Mouse (Mus musculus): Measurements from ENCODE around the gene Gna13. TPM values are rescaled to one million over a fixed set of nuclear protein-coding genes. Genes with fewer than 3 reads are reported as not detected.
A peak's percentile ranks its signal among the peaks of the same experiment; 100 is the strongest.

Gna13 gene
- polyA plus RNA-seq, 1 experiment = 22.0 TPM

DNA sequence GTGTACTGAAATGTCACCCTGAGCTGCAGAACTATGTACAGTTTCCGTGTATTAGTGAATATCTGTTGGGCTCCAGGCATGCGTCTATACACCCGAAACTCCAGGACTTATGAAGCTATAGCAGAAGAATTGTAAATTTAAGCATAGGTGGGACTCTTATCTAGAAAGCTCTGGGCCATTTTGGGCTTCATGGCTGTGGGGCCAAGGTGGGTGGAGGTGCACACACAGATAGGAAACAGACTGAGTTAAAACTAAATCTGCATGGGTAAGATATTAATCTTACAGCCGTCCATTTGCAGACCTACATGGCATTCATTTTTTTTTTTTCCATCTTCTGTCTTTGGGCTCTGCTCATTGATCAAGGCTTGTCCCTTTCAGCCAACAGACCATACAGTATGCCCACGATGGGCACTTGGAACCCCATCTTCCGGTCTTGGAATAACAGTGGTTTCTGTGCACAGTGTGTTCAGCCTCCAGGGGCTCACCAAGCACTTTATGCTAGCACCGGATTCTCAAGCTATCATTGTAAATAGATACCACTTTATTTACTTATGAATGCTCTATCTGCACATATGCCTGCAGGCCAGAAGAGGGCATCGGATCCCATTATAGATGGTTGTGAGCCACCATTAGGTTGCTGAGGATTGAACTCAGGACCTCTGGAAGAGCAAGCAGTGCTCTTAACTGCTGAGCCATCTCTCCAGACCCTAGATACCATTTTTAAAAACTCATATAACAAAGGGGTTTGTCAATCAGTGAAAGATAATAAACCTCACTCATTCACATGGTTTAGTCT is 81.0 kb downstream of the Gna13 start:
- no peak for DNase-seq (ENCODE audit: low read depth in 1 of 2, low spot score in 2 of 2)
- H3K4me3 ChIP-seq (ENCODE audit: extremely low read depth, insufficient read depth, insufficient read length) = no peak overlapping the region
- WGBS = 90% methylated on average over 8 of the region's 8 CpGs
- no peaks in the 10 kb centered on the region for H3K27me3 ChIP-seq (ENCODE audit: control insufficient read depth, insufficient read depth, low read length)
- peaks cover 8% of the 10 kb centered on the region; the same call in 1 of the 2 replicates for H3K4me1 ChIP-seq (ENCODE audit: control insufficient read depth, insufficient read depth, insufficient read length)
- no peaks in the 10 kb centered on the region for H3K36me3 ChIP-seq (ENCODE audit: control insufficient read depth, insufficient read depth, low read length)
- TF ChIP-seq CTCF (IDR thresholded peaks at IDR 0.05; ENCODE audit: extremely low read depth, insufficient read depth, insufficient read length, insufficient replicate concordance) = no peak
- TF ChIP-seq POLR2A (IDR thresholded peaks at IDR 0.05; ENCODE audit: low read depth, low read length) = no peak
- H3K27ac ChIP-seq (ENCODE audit: insufficient read depth, low read length) = no peak overlapping the region

DNA sequence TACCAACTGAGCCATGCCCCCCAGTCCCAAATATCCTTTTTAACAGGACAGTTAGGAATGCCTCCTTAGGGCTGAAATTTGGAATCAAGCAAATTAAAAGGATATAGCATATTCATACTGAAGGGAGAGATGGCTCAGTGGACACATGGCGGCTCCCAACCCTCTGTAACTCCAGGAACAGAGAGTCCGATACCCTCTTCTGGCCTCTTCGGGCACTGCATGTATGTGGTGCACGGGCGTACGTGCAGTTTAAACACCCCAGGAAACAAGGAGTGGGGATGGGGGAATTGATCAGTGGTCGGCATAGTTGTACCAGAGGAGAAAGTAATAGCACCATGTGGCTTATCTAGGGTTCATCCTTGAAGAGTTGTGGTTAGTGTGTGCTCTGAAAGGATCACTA is 82.0 kb downstream of the Gna13 start:
- Histone ChIP-seq H3K36me3 (ENCODE audit: control insufficient read depth, insufficient read depth, low read length) (0 out of 2 replicates have a peak, but pooled peaks cover 1% of the 10 kb centered on the region), H3K4me1 (ENCODE audit: control insufficient read depth, insufficient read depth, insufficient read length) (peaks cover 3% of the 10 kb centered on the region; the same call in 1 of the 2 replicates), H3K4me3 (ENCODE audit: extremely low read depth, insufficient read depth, insufficient read length) (no peak overlapping the region), H3K27me3 (ENCODE audit: control insufficient read depth, insufficient read depth, low read length) (no peaks in the 10 kb centered on the region), H3K27ac (ENCODE audit: insufficient read depth, low read length) (no peak overlapping the region)
- TF ChIP-seq POLR2A (IDR thresholded peaks at IDR 0.05; ENCODE audit: low read depth, low read length) (no peak), CTCF (IDR thresholded peaks at IDR 0.05; ENCODE audit: extremely low read depth, insufficient read depth, insufficient read length, insufficient replicate concordance) (peak; percentile 16; the same call in 1 of the 2 replicates)
- DNase-seq (ENCODE audit: low read depth in 1 of 2, low spot score in 2 of 2) = peak in 1 of 2 experiments; percentile 26
- WGBS = 66% methylated on average over 7 of the region's 7 CpGs

DNA sequence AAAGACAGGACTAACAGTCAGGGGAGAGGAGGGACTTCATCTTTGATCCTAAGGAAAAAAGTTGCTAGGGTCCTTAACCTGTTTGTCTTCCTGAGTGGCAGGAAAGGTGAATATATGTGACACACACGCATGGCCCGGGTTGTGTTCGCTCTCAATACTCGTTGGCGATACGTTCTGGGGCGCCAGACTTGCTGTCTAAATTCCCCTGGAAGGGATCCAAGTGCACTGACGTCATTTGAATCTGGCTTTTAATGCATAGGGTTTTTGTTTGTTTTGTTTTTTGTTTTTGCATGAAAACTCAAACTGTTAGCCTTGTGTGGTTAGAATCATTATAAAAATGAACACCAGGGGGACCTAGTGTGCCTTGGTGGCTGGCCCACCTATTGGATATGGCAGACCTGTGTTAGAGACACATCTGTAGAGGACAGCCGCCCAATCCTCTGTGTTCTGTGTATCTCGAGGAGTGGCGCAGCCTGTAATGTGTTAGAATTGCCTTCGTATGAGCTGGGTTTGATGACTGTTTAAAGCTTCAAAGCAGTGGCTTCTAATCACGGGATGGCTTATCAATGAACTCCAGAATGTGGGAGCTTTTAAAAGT is 82.9 kb downstream of the Gna13 start:
- TF ChIP-seq CTCF (IDR thresholded peaks at IDR 0.05; ENCODE audit: extremely low read depth, insufficient read depth, insufficient read length, insufficient replicate concordance) (peak; percentile 43; the same call in 1 of the 2 replicates), POLR2A (IDR thresholded peaks at IDR 0.05; ENCODE audit: low read depth, low read length) (no peak)
- WGBS = 57% methylated on average over 13 of the region's 13 CpGs
- Histone ChIP-seq H3K36me3 (ENCODE audit: control insufficient read depth, insufficient read depth, low read length) (0 out of 2 replicates have a peak, but pooled peaks cover 1% of the 10 kb centered on the region), H3K27me3 (ENCODE audit: control insufficient read depth, insufficient read depth, low read length) (no peaks in the 10 kb centered on the region), H3K27ac (ENCODE audit: insufficient read depth, low read length) (no peak overlapping the region), H3K4me1 (ENCODE audit: control insufficient read depth, insufficient read depth, insufficient read length) (peaks cover 2% of the 10 kb centered on the region; the same call in 1 of the 2 replicates), H3K4me3 (ENCODE audit: extremely low read depth, insufficient read depth, insufficient read length) (no peak overlapping the region)
- DNase-seq (ENCODE audit: low read depth in 1 of 2, low spot score in 2 of 2) = no peak

Other genes starting within 250 kb of the Gna13 start
- not detected in 2 replicates for gene E030025P04Rik, start 218.5 kb upstream of the Gna13 start, polyA plus RNA-seq (2012; rRNA removed)
- gene Rgs9, start 64.7 kb upstream of the Gna13 start, polyA plus RNA-seq (2012; rRNA removed) = 1.8 and 2.0 TPM in 2 replicates
- not detected in 2 replicates for gene 9930022D16Rik, start 51.1 kb downstream of the Gna13 start, polyA plus RNA-seq (2012; rRNA removed)
- gene Amz2, start 63.1 kb downstream of the Gna13 start, polyA plus RNA-seq (2012; rRNA removed) = 14.4 and 16.5 TPM in 2 replicates
- 4.1 and 5.1 TPM in 2 replicates for gene Arsg, start 110.5 kb downstream of the Gna13 start, polyA plus RNA-seq (2012; rRNA removed)
- gene Slc16a6, start 110.8 kb downstream of the Gna13 start, polyA plus RNA-seq (2012; rRNA removed) = 7.4 and 9.8 TPM in 2 replicates
- gene Wipi1, start 249.1 kb downstream of the Gna13 start, polyA plus RNA-seq (2012; rRNA removed) = 5.1 and 6.0 TPM in 2 replicates

Measured in spleen, adult 2 months (tissue).